Mouse (Mus musculus) thymus, adult 2 months (tissue): Measurements from ENCODE around the gene Hmox2. TPM values are rescaled to one million over a fixed set of nuclear protein-coding genes. Genes with fewer than 3 reads are reported as not detected.
"Not testable (repeated sequence)": the region's sequence is repeated elsewhere in the genome, so short reads cannot be mapped to it uniquely, and the experiment has no call there.

Experiments used
- DNase-seq: peaks from one replicate; pipeline ENCODE4 v3.0.0; 2021
- H3K27ac ChIP-seq: fragments of 200-500 bp; 2 replicates; pipeline ENCODE4 v1.5.1; 2012; ENCODE audit warnings: low read length, control low read depth; ENCODE audit not compliant: control insufficient read depth, insufficient read depth
- H3K27me3 ChIP-seq: fragments of 200-500 bp; 2 replicates; pipeline ENCODE4 v1.6.1; 2012; ENCODE audit warnings: mild to moderate bottlenecking, low read length, moderate library complexity, mixed read lengths; ENCODE audit not compliant: control insufficient read depth, insufficient read depth
- H3K36me3 ChIP-seq: fragments of 200-500 bp; 2 replicates; pipeline ENCODE4 v1.6.1; 2012; ENCODE audit warnings: mild to moderate bottlenecking, low read length, moderate library complexity; ENCODE audit not compliant: control insufficient read depth, insufficient read depth
- H3K4me1 ChIP-seq: fragments of 200-500 bp; replicated peaks from 2 replicates; pipeline ENCODE4 v1.6.1; 2012; ENCODE audit warnings: low read length; ENCODE audit not compliant: control insufficient read depth, insufficient read depth
- H3K4me3 ChIP-seq: fragments of 200-500 bp; 2 replicates; pipeline ENCODE4 v1.5.1; 2012; ENCODE audit warnings: mild to moderate bottlenecking, low read length, control low read depth, moderate library complexity; ENCODE audit not compliant: control insufficient read depth, insufficient read depth
- CTCF ChIP-seq: fragments of 200-500 bp; IDR thresholded peaks from 2 replicates; pipeline ENCODE4 v1.5.1; 2012; ENCODE audit warnings: mild to moderate bottlenecking, control low read depth, low read length, moderate library complexity, borderline replicate concordance; ENCODE audit not compliant: control insufficient read depth, poor library complexity, insufficient read depth; ENCODE audit errors: extremely low read depth
- POLR2A ChIP-seq: fragments of 200-500 bp; IDR thresholded peaks from 2 replicates; pipeline ENCODE4 v1.6.1; 2012; ENCODE audit warnings: mild to moderate bottlenecking, low read length, control low read depth, moderate library complexity; ENCODE audit not compliant: control insufficient read depth, poor library complexity, insufficient read depth; ENCODE audit errors: extremely low read depth
- WGBS: fragments of 180-500 bp; shearing (Covaris S2); methylation state at CpG from one replicate; pipeline ENCODE4 v1.1.7; 2018; 5-methylcytosine and 5-hydroxymethylcytosine counted together
- polyA plus RNA-seq: library from polyadenylated mRNA; depleted of rRNA; stranded (reverse); fragments of >200 nt; gene quantifications from 2 replicates; pipeline ENCODE4 v1.2.3, GENCODE M21; 2012

The Hmox2 gene
- polyA plus RNA-seq, 1 experiment: 54.7 TPM

DNA sequence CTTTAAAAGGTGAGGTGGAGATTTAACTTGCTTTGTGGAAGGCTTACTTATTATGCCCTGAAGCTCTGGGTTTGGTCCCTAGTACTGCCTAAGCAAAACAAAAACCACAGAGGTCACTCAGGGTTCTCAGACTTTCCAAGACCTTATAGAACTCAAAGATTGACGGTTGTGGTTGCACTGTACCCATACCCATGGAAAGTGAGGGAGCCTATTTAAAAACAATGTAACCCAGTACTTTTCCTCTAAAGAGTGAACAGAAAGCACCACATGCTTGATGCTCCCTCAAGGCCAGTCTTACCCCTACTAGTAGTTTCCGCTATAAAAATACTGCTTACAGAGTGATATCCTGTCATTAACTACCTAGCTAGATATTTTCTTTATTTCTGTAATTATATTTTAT lies 10.1 kb downstream of the Hmox2 start:
- H3K27me3 ChIP-seq: no peaks in the 10 kb centered on the region
- TF ChIP-seq POLR2A: no peak
- TF ChIP-seq CTCF: no peak
- H3K4me3 ChIP-seq: no peak overlapping the region
- no peaks in the 10 kb centered on the region; the same call in 1 of the 2 replicates for H3K4me1 ChIP-seq
- WGBS: 66% methylated on average over 2 of the region's 2 CpGs
- DNase-seq: no peak
- no peak overlapping the region for H3K27ac ChIP-seq
- no peaks in the 10 kb centered on the region for H3K36me3 ChIP-seq

DNA sequence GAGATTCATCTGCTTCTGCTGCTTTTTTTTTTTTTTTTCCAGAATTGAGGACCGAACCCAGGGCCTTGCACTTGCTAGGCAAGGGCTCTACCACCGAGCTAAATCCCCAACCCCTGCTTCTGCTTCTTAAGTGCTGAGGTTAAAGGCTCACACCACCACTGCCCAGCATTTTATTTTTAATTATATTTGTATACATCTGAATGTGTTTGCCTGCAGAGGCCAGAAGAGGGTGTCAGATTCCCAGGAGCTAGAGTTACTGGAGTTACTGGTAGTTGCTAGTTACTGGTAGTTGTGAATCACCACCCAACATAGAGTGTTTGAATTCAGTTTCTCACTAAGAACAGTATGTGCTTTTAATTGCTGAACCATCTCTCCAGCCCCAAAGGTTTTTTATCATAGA lies 13.8 kb downstream of the Hmox2 start:
- 90% methylated on average over 2 of the region's 2 CpGs for WGBS
- Histone ChIP-seq H3K36me3 (no peaks in the 10 kb centered on the region), H3K4me1 (no peaks in the 10 kb centered on the region; the same call in 1 of the 2 replicates), H3K27me3 (no peaks in the 10 kb centered on the region), H3K4me3 (no peak overlapping the region), H3K27ac (no peak overlapping the region)
- no peak for TF ChIP-seq POLR2A
- no peak for TF ChIP-seq CTCF
- DNase-seq: no peak

DNA sequence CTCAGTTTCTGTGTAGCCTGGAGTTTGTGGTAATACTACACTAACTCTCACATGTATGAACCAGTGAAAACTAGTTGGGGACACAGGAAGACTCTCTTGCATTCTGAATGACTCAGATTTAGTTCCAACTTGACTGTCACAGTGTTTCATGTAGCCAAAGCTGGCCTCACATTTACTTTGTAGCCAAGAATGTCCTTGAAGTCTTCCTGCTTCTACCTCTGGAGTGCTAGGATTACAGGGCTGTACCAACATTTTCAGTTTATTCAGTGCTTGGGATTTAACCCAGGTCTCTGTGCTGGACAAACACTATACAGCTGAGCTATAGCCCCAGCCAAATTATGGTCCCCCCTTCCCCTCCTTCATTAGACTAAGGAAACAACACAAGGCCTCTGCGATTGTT lies 16.0 kb downstream of the Hmox2 start:
- no peak for DNase-seq
- TF ChIP-seq POLR2A: no peak
- no peak for TF ChIP-seq CTCF
- no peak overlapping the region for H3K4me3 ChIP-seq
- no peaks in the 10 kb centered on the region for H3K27me3 ChIP-seq
- no peaks in the 10 kb centered on the region for H3K36me3 ChIP-seq
- no peak overlapping the region for H3K27ac ChIP-seq
- H3K4me1 ChIP-seq: no peaks in the 10 kb centered on the region; the same call in 1 of the 2 replicates
- 100% methylated on average over 1 of the region's 1 CpGs for WGBS

DNA sequence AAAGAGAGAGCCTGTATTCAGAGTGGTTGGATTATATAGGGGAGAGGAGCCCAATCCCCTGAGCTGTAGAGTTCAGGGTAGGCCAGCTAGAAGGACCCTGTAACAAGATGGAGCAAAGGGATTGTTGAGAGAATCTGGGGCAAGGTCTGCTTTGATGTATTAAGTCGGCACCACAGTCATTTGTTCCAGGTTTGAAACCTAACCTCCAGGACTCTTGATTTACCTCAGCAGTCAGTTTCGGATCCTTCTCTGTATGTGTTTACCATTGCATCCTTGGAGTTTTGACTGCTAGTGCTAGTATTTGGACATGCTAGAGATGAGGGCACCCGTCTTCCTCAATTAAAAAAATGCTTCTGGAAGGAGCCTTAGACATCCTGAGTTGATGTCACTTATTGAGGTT lies 26.0 kb downstream of the Hmox2 start:
- WGBS: 94% methylated on average over 3 of the region's 3 CpGs

DNA sequence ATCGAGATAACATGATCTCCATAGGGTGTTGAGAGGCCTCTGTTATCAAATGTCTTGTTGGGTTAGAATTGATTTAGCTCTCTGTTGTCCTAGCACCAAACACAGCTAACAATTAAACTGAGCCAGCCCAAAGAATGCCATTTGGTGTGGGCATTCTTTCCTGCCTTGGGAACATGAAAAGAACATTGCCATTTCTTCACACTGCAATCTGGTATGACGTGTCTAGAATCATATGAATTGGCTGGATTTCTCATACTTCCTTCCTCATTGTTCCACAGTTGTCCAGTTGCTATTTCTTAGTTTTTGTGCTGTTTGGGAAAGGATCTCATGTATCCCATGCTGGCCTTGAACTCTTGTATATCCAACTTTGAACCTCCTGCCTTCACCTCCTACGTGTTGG lies 27.9 kb downstream of the Hmox2 start:
- TF ChIP-seq CTCF (no peak), POLR2A (no peak)
- DNase-seq: no peak
- 91% methylated on average over 3 of the region's 3 CpGs for WGBS
- Histone ChIP-seq H3K27ac (no peak overlapping the region), H3K4me1 (no peaks in the 10 kb centered on the region; the same call in 1 of the 2 replicates), H3K4me3 (no peak overlapping the region), H3K27me3 (no peaks in the 10 kb centered on the region), H3K36me3 (no peaks in the 10 kb centered on the region)

More for the DNA sequence above, 26.0 kb downstream of the Hmox2 start:
- H3K4me1 ChIP-seq: no peaks in the 10 kb centered on the region; the same call in 1 of the 2 replicates
- no peak for DNase-seq
- no peak overlapping the region for H3K27ac ChIP-seq
- H3K36me3 ChIP-seq: no peaks in the 10 kb centered on the region
- H3K4me3 ChIP-seq: no peak overlapping the region
- TF ChIP-seq CTCF: no peak
- no peak for TF ChIP-seq POLR2A
- no peaks in the 10 kb centered on the region for H3K27me3 ChIP-seq

DNA sequence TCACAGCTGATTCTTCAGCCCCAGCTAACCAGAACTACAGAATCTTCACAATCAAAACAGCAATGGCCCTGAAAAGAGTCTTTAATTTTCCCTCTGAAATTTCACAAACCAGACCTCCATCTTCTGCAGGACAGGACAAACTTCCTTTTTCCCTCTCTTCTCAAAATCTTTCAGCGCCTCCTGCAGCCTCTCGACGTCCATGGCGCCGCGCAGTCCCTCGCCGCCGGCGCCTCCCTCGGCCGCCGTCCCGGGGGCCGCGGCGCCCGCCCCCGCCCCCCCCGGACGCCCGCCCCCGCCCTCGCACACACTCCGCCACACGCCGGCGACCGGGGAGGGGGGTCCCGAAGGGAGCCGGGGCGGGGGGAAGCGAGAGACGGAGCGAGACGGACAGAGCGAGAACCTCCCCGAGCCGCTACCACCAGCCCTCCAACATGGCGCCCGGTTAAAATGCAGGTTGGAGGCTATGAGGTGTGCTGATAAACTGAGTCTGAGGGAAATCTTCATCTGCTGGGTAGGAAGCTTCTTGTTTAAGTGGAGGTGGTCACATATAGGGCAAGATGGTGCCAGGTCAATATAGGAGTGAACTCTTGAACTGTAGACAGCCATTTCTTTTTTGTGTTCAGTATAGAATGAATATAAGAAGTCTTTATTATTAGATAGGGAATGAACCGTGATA lies 30.6 kb downstream of the Hmox2 start:
- DNase-seq, H3K4me1 ChIP-seq, H3K27ac ChIP-seq, H3K36me3 ChIP-seq, H3K27me3 ChIP-seq: not testable (repeated sequence)
- H3K4me3 ChIP-seq: peak overlapping the region; percentile 17
- 14% methylated on average over 42 of the region's 42 CpGs for WGBS

DNA sequence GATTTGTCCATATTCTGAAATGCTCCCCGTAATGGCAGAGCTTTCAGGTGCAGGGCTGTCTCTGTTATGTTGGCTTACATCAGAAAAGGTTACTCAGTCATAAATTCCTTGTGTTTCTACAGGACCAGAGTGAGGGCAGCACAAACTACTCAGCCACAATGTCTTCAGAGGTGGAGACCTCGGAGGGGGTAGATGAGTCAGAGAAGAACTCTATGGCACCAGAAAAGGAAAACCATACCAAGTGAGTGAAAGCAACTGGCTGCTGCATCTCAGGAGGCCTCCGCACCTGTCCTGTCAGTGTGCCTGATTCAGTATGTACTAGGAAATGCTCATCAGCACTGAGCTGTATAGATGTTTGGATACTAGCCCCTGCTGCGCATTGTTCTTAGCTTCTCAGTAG lies 36.3 kb downstream of the Hmox2 start:
- H3K4me1 ChIP-seq: peaks cover 2% of the 10 kb centered on the region; the same call in 1 of the 2 replicates
- no peaks in the 10 kb centered on the region for H3K27me3 ChIP-seq
- no peak for DNase-seq
- WGBS: 93% methylated on average over 4 of the region's 4 CpGs
- no peak overlapping the region for H3K27ac ChIP-seq
- TF ChIP-seq CTCF: no peak
- TF ChIP-seq POLR2A: no peak
- H3K36me3 ChIP-seq: peaks cover 36% of the 10 kb centered on the region
- no peak overlapping the region for H3K4me3 ChIP-seq
